Mouse (Mus musculus) liver, embryonic 14.5 days (tissue): ENCODE measurements around the gene Dazap2. TPM values are rescaled to one million over a fixed set of nuclear protein-coding genes. Genes with fewer than 3 reads are reported as not detected.

ENCODE experiments used
- ATAC-seq: fragments of 200-750 bp; cut with Nextera tagmentation; 2 replicates; pipeline ENCODE4 v1.8.0; 2017; ENCODE audit warnings: moderate number of reproducible peaks, mild to moderate bottlenecking, moderate library complexity; ENCODE audit not compliant: insufficient read depth
- DNase-seq, 3 experiments: peaks; one replicate each; pipeline ENCODE4 v3.0.0-alpha.2; 2012 to 2013; ENCODE audit warnings: low read depth in 3 of 3, low spot score in 3 of 3
- H3K27ac ChIP-seq: fragments of 300-500 bp; sonication (generic); 2 replicates; pipeline ENCODE4 v1.5.1; 2014; ENCODE audit warnings: moderate library complexity, mild to moderate bottlenecking, control low read depth, inconsistent platforms
- H3K27me3 ChIP-seq: fragments of 300-500 bp; sonication (generic); 2 replicates; pipeline ENCODE4 v1.6.1; 2014; ENCODE audit warnings: mild to moderate bottlenecking, low read length, moderate library complexity; ENCODE audit not compliant: control insufficient read depth, insufficient read depth
- H3K36me3 ChIP-seq: fragments of 300-500 bp; sonication (generic); replicated peaks from 2 replicates; pipeline ENCODE4 v1.6.1; 2014; ENCODE audit warnings: low read depth; ENCODE audit not compliant: control insufficient read depth, insufficient read depth
- H3K4me1 ChIP-seq, 2 experiments: fragments of 200-500 bp in 1 of 2; fragments of 300-500 bp in 1 of 2; sonication (generic) in 1 of 2; replicated peaks; 2 replicates each; pipeline ENCODE4 v1.6.1; 2012 to 2014; ENCODE audit warnings: antibody characterized with exemption in 1 of 2, inconsistent platforms in 1 of 2, low read length in 1 of 2; ENCODE audit not compliant: control insufficient read depth in 2 of 2, insufficient read depth in 2 of 2
- H3K4me2 ChIP-seq: fragments of 300-500 bp; sonication (generic); 2 replicates; pipeline ENCODE4 v1.6.1; 2014; ENCODE audit warnings: low read depth, mild to moderate bottlenecking, control low read depth, moderate library complexity
- H3K4me3 ChIP-seq, 2 experiments: fragments of 200-500 bp in 1 of 2; fragments of 300-500 bp in 1 of 2; sonication (generic) in 1 of 2; 2 replicates each; pipeline ENCODE4 v1.5.1; 2012 to 2014; ENCODE audit warnings: low read depth in 2 of 2, low read length in 2 of 2, mild to moderate bottlenecking in 2 of 2, control low read depth in 1 of 2, inconsistent platforms in 1 of 2, moderate library complexity in 1 of 2; ENCODE audit not compliant: insufficient read depth in 1 of 2
- H3K9ac ChIP-seq: fragments of 300-500 bp; sonication (generic); replicated peaks from 2 replicates; pipeline ENCODE4 v1.6.1; 2014; ENCODE audit warnings: mild to moderate bottlenecking, control low read depth, moderate library complexity
- H3K9me3 ChIP-seq: fragments of 300-500 bp; sonication (generic); 2 replicates; pipeline ENCODE4 v1.6.1; 2016; ENCODE audit warnings: low read length, mixed read lengths; ENCODE audit not compliant: control insufficient read depth
- CTCF ChIP-seq: IDR thresholded peaks from 2 replicates; pipeline ENCODE4 v1.5.1; 2016; ENCODE audit warnings: antibody characterized with exemption, low read depth, control low read depth
- EP300 ChIP-seq: IDR thresholded peaks from 2 replicates; pipeline ENCODE4 v1.6.1; 2016; ENCODE audit warnings: antibody characterized with exemption, low read depth
- WGBS: fragments of 180-500 bp; shearing (Covaris S2); extraction: QIAGEN DNeasy Blood & Tissue Kit; methylation state at CpG from one replicate; pipeline ENCODE4 v1.1.7; 2014; ENCODE audit not compliant: insufficient replicate concordance; 5-methylcytosine and 5-hydroxymethylcytosine counted together
- polyA plus RNA-seq, 2 experiments: library from polyadenylated mRNA; depleted of rRNA in 1 of 2; stranded (reverse) in 1 of 2; unstranded in 1 of 2; fragments of >200 nt; fragmentation: Nextera tagmentation in 1 of 2; extraction: Ambion mirVana in 1 of 2; gene quantifications; 2 replicates each; pipeline versions ENCODE4 v1.2.1 to v1.2.3; 2012 to 2014

The Dazap2 gene
- polyA plus RNA-seq, 2 experiments: 107 to 178 TPM

- Histone ChIP-seq H3K4me1 (no peaks in the 10 kb centered on the region), H3K4me3 (no peak overlapping the region), H3K4me2 (no peak overlapping the region), H3K9me3 (no peaks in the 10 kb centered on the region), H3K27me3 (no peaks in the 10 kb centered on the region; the same call in 1 of the 2 replicates), H3K9ac (no peak overlapping the region), H3K36me3 (no peaks in the 10 kb centered on the region), H3K27ac (no peak overlapping the region)
- no peak for ATAC-seq
- no peak for DNase-seq
- TF ChIP-seq EP300: no peak
- TF ChIP-seq CTCF: no peak
- WGBS: 48% methylated on average over 12 of the region's 12 CpGs
Measured at GRCm38 (mm10) chr15:100575366-100575765, 39.8 kb upstream of the Dazap2 start.

GRCm38 (mm10) chr15:100576392-100576791, 38.8 kb upstream of the Dazap2 start:
- H3K9ac ChIP-seq: no peak overlapping the region
- WGBS: 70% methylated on average over 6 of the region's 6 CpGs
- ATAC-seq: no peak

GRCm38 (mm10) chr15:100576810-100577209, 38.3 kb upstream of the Dazap2 start:
- ATAC-seq: no peak
- no peaks in the 10 kb centered on the region for H3K4me1 ChIP-seq

More at GRCm38 (mm10) chr15:100576392-100576791, 38.8 kb upstream of the Dazap2 start:
- H3K4me3 ChIP-seq: no peak overlapping the region
- no peaks in the 10 kb centered on the region for H3K36me3 ChIP-seq
- H3K27ac ChIP-seq: no peak overlapping the region
- H3K27me3 ChIP-seq: no peaks in the 10 kb centered on the region; the same call in 1 of the 2 replicates
- H3K4me1 ChIP-seq: no peaks in the 10 kb centered on the region
- no peak overlapping the region for H3K4me2 ChIP-seq
- TF ChIP-seq CTCF (no peak), EP300 (no peak)
- DNase-seq: no peak
- H3K9me3 ChIP-seq: no peaks in the 10 kb centered on the region

GRCm38 (mm10) chr15:100577972-100578371, 37.2 kb upstream of the Dazap2 start:
- no peak overlapping the region for H3K4me2 ChIP-seq
- ATAC-seq (no peak), DNase-seq (no peak)
- TF ChIP-seq CTCF: no peak
- TF ChIP-seq EP300: no peak
- no peaks in the 10 kb centered on the region for H3K4me1 ChIP-seq
- H3K9ac ChIP-seq: no peak overlapping the region
- 62% methylated on average over 16 of the region's 16 CpGs for WGBS
- H3K4me3 ChIP-seq: no peak overlapping the region
- H3K9me3 ChIP-seq: no peaks in the 10 kb centered on the region
- H3K27me3 ChIP-seq: no peaks in the 10 kb centered on the region; the same call in 1 of the 2 replicates
- H3K36me3 ChIP-seq: no peaks in the 10 kb centered on the region
- H3K27ac ChIP-seq: no peak overlapping the region

More at GRCm38 (mm10) chr15:100576810-100577209, 38.3 kb upstream of the Dazap2 start:
- Histone ChIP-seq H3K27me3 (no peaks in the 10 kb centered on the region; the same call in 1 of the 2 replicates), H3K4me2 (no peak overlapping the region), H3K27ac (no peak overlapping the region), H3K4me3 (no peak overlapping the region), H3K9me3 (no peaks in the 10 kb centered on the region), H3K9ac (no peak overlapping the region), H3K36me3 (no peaks in the 10 kb centered on the region)
- TF ChIP-seq CTCF (no peak), EP300 (no peak)
- DNase-seq: no peak
- 52% methylated on average over 6 of the region's 6 CpGs for WGBS

- H3K27me3 ChIP-seq: no peaks in the 10 kb centered on the region; the same call in 1 of the 2 replicates
- no peak overlapping the region for H3K9ac ChIP-seq
- ATAC-seq (no peak), DNase-seq (no peak)
- H3K4me3 ChIP-seq: no peak overlapping the region
- 76% methylated on average over 10 of the region's 10 CpGs for WGBS
- H3K27ac ChIP-seq: no peak overlapping the region
- H3K4me1 ChIP-seq: no peaks in the 10 kb centered on the region
- no peaks in the 10 kb centered on the region for H3K9me3 ChIP-seq
- no peak overlapping the region for H3K4me2 ChIP-seq
- no peaks in the 10 kb centered on the region for H3K36me3 ChIP-seq
- TF ChIP-seq EP300 (no peak), CTCF (no peak)
Measured at GRCm38 (mm10) chr15:100580108-100580507, 35.0 kb upstream of the Dazap2 start.
